Mouse (Mus musculus) liver, postnatal 0 days (tissue): ENCODE measurements around the gene Pacrg.

Experiments
- CTCF ChIP-seq: sonication (generic); IDR thresholded peaks from 2 replicates; pipeline ENCODE4 v1.5.1; 2016; ENCODE audit warnings: antibody characterized with exemption, low read depth
- EP300 ChIP-seq: IDR thresholded peaks from 2 replicates; pipeline ENCODE4 v1.6.1; 2016; ENCODE audit warnings: antibody characterized with exemption, low read depth, mild to moderate bottlenecking

DNA sequence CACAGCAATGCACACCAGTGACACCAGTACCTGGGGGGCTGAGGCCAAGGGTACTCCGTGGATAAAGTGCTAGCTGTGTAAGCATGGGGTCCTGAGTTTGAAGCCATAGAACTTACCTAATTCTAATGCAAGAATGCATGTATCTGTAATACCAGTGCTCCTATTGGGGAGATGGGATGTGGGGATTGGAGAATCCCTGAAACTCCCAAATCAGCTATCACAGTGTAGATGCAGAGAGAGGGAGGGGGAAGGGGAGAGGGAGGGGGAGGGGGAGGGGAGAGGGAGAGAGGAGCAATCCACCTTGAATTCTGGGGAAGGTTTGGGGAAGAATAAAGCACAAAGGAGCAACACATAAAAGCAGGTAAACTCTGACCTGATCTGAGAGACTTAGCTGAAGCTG lies 405.2 kb downstream of the Pacrg start:
- TF ChIP-seq CTCF: no peak
- no peak for TF ChIP-seq EP300
